Mouse (Mus musculus) olfactory bulb, adult 2 months (tissue): ENCODE measurements at regions not wholly inside any gene's neighbourhood (a gene's known extent, or its start where the extent isn't known, plus 50 kb on each side); places are given as distances from the start of the nearest gene placed in this dataset.

Experiments used
- CTCF ChIP-seq: fragments of 200-500 bp; IDR thresholded peaks from 2 replicates; pipeline ENCODE4 v1.5.1; 2012; ENCODE audit warnings: low read depth, mild to moderate bottlenecking, low read length, moderate library complexity; ENCODE audit not compliant: insufficient read depth
- POLR2A ChIP-seq: fragments of 200-500 bp; IDR thresholded peaks from 2 replicates; pipeline ENCODE4 v1.6.1; 2012; ENCODE audit warnings: mild to moderate bottlenecking, low read depth, low read length, moderate library complexity; ENCODE audit not compliant: insufficient read depth

- TF ChIP-seq CTCF, result no peak
- TF ChIP-seq POLR2A, result no peak
Measured at GRCm38 (mm10) chr8:103403826-103404225, 618.4 kb upstream of the Cdh11 start.
